Mouse (Mus musculus) kidney, adult 2 months (tissue): ENCODE data around the gene Bad. TPM values are rescaled to one million over a fixed set of nuclear protein-coding genes. Genes with fewer than 3 reads are reported as not detected.
"Not testable (repeated sequence)": the region's sequence is repeated elsewhere in the genome, so short reads cannot be mapped to it uniquely, and the experiment has no call there.

Experiments
- DNase-seq: peaks from one replicate; pipeline ENCODE4 v3.0.0; 2021
- H3K27ac ChIP-seq: fragments of 200-500 bp; 2 replicates; pipeline ENCODE4 v1.5.1; 2012; ENCODE audit warnings: low read depth, low read length, control low read depth, inconsistent platforms; ENCODE audit not compliant: insufficient read depth
- H3K27me3 ChIP-seq: fragments of 200-500 bp; replicated peaks from 2 replicates; pipeline ENCODE4 v1.6.1; 2012; ENCODE audit warnings: mild to moderate bottlenecking, moderate library complexity, low read length, inconsistent platforms; ENCODE audit not compliant: control insufficient read depth, insufficient read depth
- H3K36me3 ChIP-seq: fragments of 200-500 bp; 2 replicates; pipeline ENCODE4 v1.6.1; 2012; ENCODE audit warnings: mild to moderate bottlenecking, moderate library complexity, low read length, inconsistent platforms; ENCODE audit not compliant: control insufficient read depth, insufficient read depth
- H3K4me1 ChIP-seq: fragments of 200-500 bp; 2 replicates; pipeline ENCODE4 v1.6.1; 2011; ENCODE audit warnings: low read length; ENCODE audit not compliant: control insufficient read depth, insufficient read depth
- H3K4me3 ChIP-seq: fragments of 200-500 bp; 2 replicates; pipeline ENCODE4 v1.5.1; 2011; ENCODE audit warnings: mild to moderate bottlenecking, low read depth, low read length, control low read depth; ENCODE audit not compliant: insufficient read depth
- CTCF ChIP-seq: fragments of 200-500 bp; conservative IDR thresholded peaks from 2 replicates; pipeline ENCODE4 v1.5.1; 2011; ENCODE audit warnings: low read depth, mild to moderate bottlenecking, control low read depth, low read length, moderate library complexity, mixed read lengths; ENCODE audit not compliant: insufficient read depth, insufficient read length
- POLR2A ChIP-seq: fragments of 200-500 bp; IDR thresholded peaks from one replicate; pipeline ENCODE4 v1.6.1; 2011; ENCODE audit warnings: low read depth, low read length, control low read depth
- WGBS: fragments of 180-500 bp; shearing (Covaris S2); methylation state at CpG from one replicate; pipeline ENCODE4 v1.1.7; 2018; 5-methylcytosine and 5-hydroxymethylcytosine counted together
- polyA plus RNA-seq: library from polyadenylated mRNA; depleted of rRNA; stranded (reverse); fragments of >200 nt; gene quantifications from 2 replicates; pipeline ENCODE4 v1.2.3, GENCODE M21; 2012

The Bad gene
- polyA plus RNA-seq, 1 experiment, result 75.4 TPM

DNA sequence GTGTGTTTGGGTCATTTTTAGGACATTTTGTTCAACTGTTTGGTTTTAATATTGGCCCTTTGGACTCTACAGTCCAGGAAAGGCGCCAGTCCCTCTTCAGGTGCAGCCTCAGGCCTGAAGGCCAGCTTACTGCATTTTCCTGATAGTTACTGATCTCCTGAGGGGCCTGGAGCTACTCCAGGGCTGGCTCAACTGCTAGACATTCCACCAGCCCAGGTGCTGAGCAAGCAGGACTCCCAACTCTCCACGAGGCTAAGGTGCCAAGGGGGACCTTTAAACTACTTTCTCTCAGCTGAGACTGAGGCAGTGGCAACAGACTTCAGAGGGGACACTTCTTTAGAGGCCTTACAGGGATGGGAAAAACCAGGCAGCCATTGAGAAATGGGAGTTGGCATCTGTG lies 36.8 kb upstream of the Bad start:
- Histone ChIP-seq H3K27me3 (no peaks in the 10 kb centered on the region), H3K36me3 (no peaks in the 10 kb centered on the region; the same call in 1 of the 2 replicates), H3K4me3 (no peak overlapping the region), H3K4me1 (peaks cover 37% of the 10 kb centered on the region; the same call in 1 of the 2 replicates), H3K27ac (peak overlapping the region; percentile 90)
- peak; percentile 96 for DNase-seq
- 38% methylated on average over 2 of the region's 2 CpGs for WGBS
- TF ChIP-seq POLR2A, result no peak
- TF ChIP-seq CTCF, result no peak

DNA sequence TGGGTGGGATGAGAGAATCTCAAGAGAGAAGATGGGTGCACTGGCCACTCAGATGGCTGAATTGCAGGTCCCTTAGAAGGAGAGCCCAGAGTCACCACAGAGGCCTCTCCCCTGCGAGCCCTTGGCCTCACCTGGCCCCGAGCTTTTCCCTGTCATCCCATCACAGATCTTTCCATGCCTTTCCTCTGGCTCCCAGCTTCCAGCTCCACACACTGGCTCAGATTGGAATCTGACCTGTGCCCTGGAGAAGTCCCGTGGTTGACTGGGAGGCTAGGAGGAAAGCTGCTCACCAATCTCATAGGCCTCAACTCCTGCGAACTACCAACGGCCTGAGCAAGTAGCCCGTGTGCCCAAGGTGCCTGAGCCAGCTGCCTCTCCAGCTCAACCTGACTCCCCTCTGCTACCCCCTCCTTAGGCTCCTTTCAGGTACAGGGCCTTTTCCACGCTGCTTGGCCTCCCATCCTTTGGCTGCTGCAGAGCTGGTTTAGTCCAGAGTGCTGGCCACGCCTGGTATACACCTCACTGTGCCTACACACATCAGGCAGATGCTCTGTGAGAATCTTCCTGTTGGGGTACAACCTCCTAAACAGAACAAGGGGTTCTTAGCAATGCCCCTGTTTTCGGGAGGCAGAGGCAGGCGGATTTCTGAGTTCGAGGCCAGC lies 36.0 kb upstream of the Bad start:
- DNase-seq, result peak; percentile 63
- TF ChIP-seq CTCF (no peak), POLR2A (no peak)
- 70% methylated on average over 11 of the region's 11 CpGs for WGBS
- no peaks in the 10 kb centered on the region; the same call in 1 of the 2 replicates for H3K36me3 ChIP-seq
- no peaks in the 10 kb centered on the region for H3K27me3 ChIP-seq
- peaks cover 37% of the 10 kb centered on the region; the same call in 1 of the 2 replicates for H3K4me1 ChIP-seq
- peak overlapping the region; percentile 83 for H3K27ac ChIP-seq
- no peak overlapping the region for H3K4me3 ChIP-seq

DNA sequence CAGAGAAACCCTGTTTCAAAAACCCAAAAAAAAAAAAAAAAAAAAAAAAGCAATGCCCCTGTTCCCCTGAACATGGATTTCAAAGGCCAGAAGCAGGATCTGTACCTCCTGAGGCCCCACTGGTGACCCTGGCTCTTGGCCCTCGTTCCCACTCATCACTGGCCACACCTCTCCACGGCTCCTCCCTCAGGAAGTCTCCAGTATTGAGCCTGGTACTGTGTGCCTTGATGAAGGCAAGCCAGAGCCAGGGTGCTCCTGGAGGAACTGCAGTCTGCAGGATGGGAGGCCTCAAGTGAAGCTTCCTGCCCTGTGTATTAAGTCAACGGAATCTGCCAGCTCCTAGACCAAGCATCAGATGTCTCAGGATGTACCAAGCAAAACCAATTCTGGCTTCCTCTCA lies 35.5 kb upstream of the Bad start:
- H3K36me3 ChIP-seq, result peaks cover under 1% of the 10 kb centered on the region
- peak overlapping the region; percentile 42 for H3K27ac ChIP-seq
- TF ChIP-seq CTCF (no peak), POLR2A (peak; percentile 73)
- H3K27me3 ChIP-seq, result no peaks in the 10 kb centered on the region
- DNase-seq, result peak; percentile 85
- peaks cover 37% of the 10 kb centered on the region; the same call in 1 of the 2 replicates for H3K4me1 ChIP-seq
- H3K4me3 ChIP-seq, result peak overlapping the region; percentile 56; the same call in 1 of the 2 replicates
- 33% methylated on average over 3 of the region's 3 CpGs for WGBS

DNA sequence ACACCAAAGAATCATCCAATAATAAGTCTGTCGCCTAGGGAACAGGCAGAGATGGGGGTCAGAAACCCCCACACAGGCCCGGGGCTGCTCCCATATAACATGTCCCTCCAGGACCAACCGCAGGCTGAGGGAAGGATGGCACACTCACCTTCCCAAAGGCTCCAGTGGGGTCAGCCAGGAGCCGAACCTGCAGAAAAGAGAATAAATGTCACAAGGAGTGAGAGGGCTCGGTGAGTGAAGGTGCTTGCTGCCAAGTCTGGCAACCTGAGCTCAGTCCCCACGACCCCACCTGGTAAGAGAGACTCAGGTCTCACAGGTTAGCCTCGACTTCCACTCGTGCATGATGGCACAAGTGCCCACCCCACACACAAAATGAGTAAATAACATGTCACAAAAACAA lies 34.6 kb upstream of the Bad start:
- no peaks in the 10 kb centered on the region for H3K27me3 ChIP-seq
- H3K27ac ChIP-seq, result peak overlapping the region; percentile 72
- peaks cover 2% of the 10 kb centered on the region for H3K36me3 ChIP-seq
- TF ChIP-seq CTCF, result no peak
- TF ChIP-seq POLR2A, result no peak
- 48% methylated on average over 8 of the region's 8 CpGs for WGBS
- no peak for DNase-seq
- H3K4me1 ChIP-seq, result peaks cover 34% of the 10 kb centered on the region; the same call in 1 of the 2 replicates
- peak overlapping the region; percentile 56 for H3K4me3 ChIP-seq

GRCm38 (mm10) chr19:6907811-6908540 lies 33.7 kb upstream of the Bad start:
- Histone ChIP-seq H3K27ac (peak overlapping the region; percentile 72), H3K4me1 (peaks cover 31% of the 10 kb centered on the region; the same call in 1 of the 2 replicates), H3K27me3 (no peaks in the 10 kb centered on the region), H3K36me3 (peaks cover 3% of the 10 kb centered on the region), H3K4me3 (peak overlapping the region; percentile 56)
- DNase-seq, result peak; percentile 60
- peak; percentile 28; the same call in 1 of the 2 replicates for TF ChIP-seq CTCF
- no peak for TF ChIP-seq POLR2A
- 27% methylated on average over 7 of the region's 7 CpGs for WGBS

- TF ChIP-seq CTCF, result no peak
- no peak for TF ChIP-seq POLR2A
- H3K4me3 ChIP-seq, result peak overlapping the region; percentile 56
- H3K27ac ChIP-seq, result peak overlapping the region; percentile 72
- peaks cover 3% of the 10 kb centered on the region for H3K36me3 ChIP-seq
- H3K27me3 ChIP-seq, result no peaks in the 10 kb centered on the region
- WGBS, result under 1% methylated on average over 11 of the region's 11 CpGs
- no peak for DNase-seq
- peaks cover 28% of the 10 kb centered on the region; the same call in 1 of the 2 replicates for H3K4me1 ChIP-seq
These were observed 32.6 kb upstream of the Bad start for GRCm38 (mm10) chr19:6909021-6909420.

- H3K4me3 ChIP-seq, result peak within 1 kb of the TSS; percentile 56
- peak within 1 kb of the TSS; percentile 76 for H3K27ac ChIP-seq
- under 1% methylated on average over 65 of the region's 65 CpGs for WGBS
- peaks cover 3% of the 10 kb centered on the region for H3K36me3 ChIP-seq
- DNase-seq, result peak; percentile 96
- no peaks in the 10 kb centered on the region for H3K27me3 ChIP-seq
- TF ChIP-seq CTCF (no peak), POLR2A (peak; percentile 97)
- H3K4me1 ChIP-seq, result peaks cover 22% of the 10 kb centered on the region; the same call in 1 of the 2 replicates
These were observed 32.0 kb upstream of the Bad start, which contains the start of the genes Trmt112 and Prdx5 for GRCm38 (mm10) chr19:6909507-6910289. Gene Trmt112 (plus strand): TSS chr19:6909698. Gene Prdx5 (minus strand): TSS chr19:6910106.

DNA sequence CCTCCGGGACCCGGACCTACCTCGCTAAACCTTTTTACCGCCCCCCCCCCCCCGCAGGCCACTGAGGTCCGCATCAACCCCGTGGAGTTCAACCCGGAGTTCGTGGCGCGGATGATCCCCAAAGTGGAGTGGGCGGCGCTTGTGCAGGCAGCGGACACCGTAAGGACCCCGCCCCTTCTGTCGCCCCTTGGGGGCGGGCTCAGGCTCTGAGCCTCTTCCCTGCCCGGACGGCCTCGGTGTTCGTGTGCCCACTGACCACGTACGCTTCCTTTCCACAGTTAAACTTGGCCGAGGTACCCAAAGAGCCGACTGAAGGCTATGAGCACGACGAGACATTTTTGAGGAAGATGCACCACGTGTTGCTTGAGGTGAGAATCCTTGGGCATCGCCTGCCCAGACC lies 31.4 kb upstream of the Bad start:
- DNase-seq, result peak; percentile 77
- under 1% methylated on average over 30 of the region's 30 CpGs for WGBS
- not testable (repeated sequence) for H3K27me3 ChIP-seq, H3K36me3 ChIP-seq
- H3K27ac ChIP-seq, result peak overlapping the region; percentile 76
- H3K4me1 ChIP-seq, result peaks cover 19% of the 10 kb centered on the region; the same call in 1 of the 2 replicates
- H3K4me3 ChIP-seq, result peak overlapping the region; percentile 56
